Mouse (Mus musculus) megakaryocyte, embryonic 14.5 days (primary cell): ENCODE results near the gene Nfatc2ip. TPM values are rescaled to one million over a fixed set of nuclear protein-coding genes. Genes with fewer than 3 reads are reported as not detected.

ENCODE experiments used
- H3K27me3 ChIP-seq: replicated peaks from 2 replicates; pipeline ENCODE3; 2012; ENCODE audit warnings: inconsistent platforms
- H3K36me3 ChIP-seq: replicated peaks from 2 replicates; pipeline ENCODE3; 2012; ENCODE audit warnings: low read length, inconsistent platforms, mixed read lengths
- H3K4me1 ChIP-seq: 2 replicates; pipeline ENCODE4 v1.6.1; 2012; ENCODE audit warnings: inconsistent platforms
- H3K4me3 ChIP-seq: replicated peaks from 2 replicates; pipeline ENCODE3; 2012; ENCODE audit warnings: moderate library complexity, mild to moderate bottlenecking, inconsistent platforms
- H3K9me3 ChIP-seq: 2 replicates; pipeline ENCODE4 v1.6.1; 2012; ENCODE audit warnings: inconsistent platforms
- FLI1 ChIP-seq: IDR thresholded peaks from 2 replicates; pipeline ENCODE4 v1.6.1; 2012; ENCODE audit warnings: low read length, inconsistent platforms, mixed read lengths
- GATA1 ChIP-seq: IDR thresholded peaks from 3 replicates; pipeline ENCODE4 v1.6.1; 2012; ENCODE audit warnings: mixed read lengths, low read length, inconsistent platforms, borderline replicate concordance
- polyA plus RNA-seq: library from polyadenylated mRNA; stranded (reverse); fragments of >175 nt; gene quantifications from 2 replicates; pipeline ENCODE4 v1.2.3, GENCODE M21; 2012; ENCODE audit warnings: low replicate concordance; ENCODE audit not compliant: insufficient read depth

Gene Nfatc2ip
- polyA plus RNA-seq, 1 experiment: 0.79 TPM

DNA sequence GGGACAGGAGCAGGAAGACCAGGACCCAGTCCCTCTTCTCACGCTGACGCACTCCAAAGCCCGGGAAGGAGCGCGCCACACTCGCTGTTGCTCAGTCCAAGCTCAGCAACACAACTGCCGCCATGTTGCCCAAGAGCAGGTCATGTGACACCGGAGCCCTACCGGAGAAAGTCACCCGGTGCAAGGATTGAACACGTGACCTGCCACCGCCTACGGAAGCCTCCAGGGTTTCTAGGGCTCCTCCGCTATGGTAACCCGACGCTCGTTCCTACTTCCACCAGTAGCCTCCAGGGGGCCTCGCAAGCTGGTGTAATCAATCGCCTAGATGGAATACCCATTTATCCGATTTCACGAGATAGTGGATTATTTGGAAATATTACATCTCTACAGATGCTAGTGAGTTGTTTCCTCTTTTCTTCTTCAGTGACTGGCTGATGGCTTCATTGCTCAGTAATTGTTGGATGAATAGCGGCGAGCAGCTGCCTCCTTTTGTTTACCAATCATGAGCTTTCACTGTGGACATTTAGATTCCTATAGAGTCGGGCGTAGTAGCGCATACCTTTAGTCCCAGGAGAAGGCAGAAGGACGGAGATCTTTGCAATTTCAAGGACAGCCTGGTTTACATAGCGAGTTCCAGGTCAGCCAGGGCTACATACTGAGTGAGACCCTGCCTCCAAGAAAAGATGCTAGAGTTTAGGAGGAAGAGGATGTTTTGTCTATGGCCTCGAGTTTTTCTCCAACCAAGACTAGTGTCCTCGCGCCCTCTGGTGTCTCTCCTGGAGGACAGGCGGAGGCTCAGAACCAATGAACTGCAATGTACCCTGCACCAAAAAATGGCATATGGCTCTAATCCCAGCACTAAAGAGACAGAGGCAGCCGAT is 19.0 kb downstream of the Nfatc2ip start, which contains the start of gene Spns1:
Gene Spns1 (minus strand): TSS at position 173 of the 881 bp plus-strand sequence.
- H3K27me3 ChIP-seq: peaks cover 2% of the 10 kb centered on the region
- H3K36me3 ChIP-seq: peaks cover 49% of the 10 kb centered on the region
- H3K9me3 ChIP-seq: no peaks in the 10 kb centered on the region
- H3K4me3 ChIP-seq: peak within 1 kb of the TSS; percentile 100
- TF ChIP-seq GATA1 (no peak), FLI1 (no peak)
- peaks cover 55% of the 10 kb centered on the region for H3K4me1 ChIP-seq

DNA sequence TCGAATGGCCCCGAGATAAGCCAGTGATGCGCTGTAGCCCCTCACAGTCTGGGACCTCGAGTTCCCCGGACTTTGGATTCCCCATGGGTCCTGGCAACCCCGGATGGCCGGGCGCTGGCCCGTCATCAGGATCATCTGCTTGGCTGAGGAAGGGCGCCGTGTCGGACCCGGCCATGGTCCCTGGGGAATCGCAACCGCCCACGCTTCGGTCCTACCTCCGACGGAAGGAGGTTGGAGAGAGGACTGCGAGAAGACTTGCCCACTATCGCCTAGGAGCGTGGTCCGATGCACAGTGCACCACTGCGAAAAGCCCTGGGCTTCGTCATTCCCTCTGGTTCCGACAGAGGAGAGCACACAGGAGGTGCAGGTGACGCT is 19.6 kb downstream of the Nfatc2ip start:
- peaks cover 2% of the 10 kb centered on the region for H3K27me3 ChIP-seq
- TF ChIP-seq GATA1 (no peak), FLI1 (no peak)
- peak overlapping the region; percentile 100 for H3K4me3 ChIP-seq
- peaks cover 57% of the 10 kb centered on the region for H3K4me1 ChIP-seq
- no peaks in the 10 kb centered on the region for H3K9me3 ChIP-seq
- peaks cover 49% of the 10 kb centered on the region for H3K36me3 ChIP-seq

GRCm38 (mm10) chr7:126375012-126375411 is 21.5 kb downstream of the Nfatc2ip start:
- Histone ChIP-seq H3K4me1 (peaks cover 75% of the 10 kb centered on the region), H3K27me3 (peaks cover 2% of the 10 kb centered on the region), H3K36me3 (peaks cover 64% of the 10 kb centered on the region), H3K4me3 (peak overlapping the region; percentile 100), H3K9me3 (no peaks in the 10 kb centered on the region)
- TF ChIP-seq FLI1: no peak
- no peak for TF ChIP-seq GATA1

DNA sequence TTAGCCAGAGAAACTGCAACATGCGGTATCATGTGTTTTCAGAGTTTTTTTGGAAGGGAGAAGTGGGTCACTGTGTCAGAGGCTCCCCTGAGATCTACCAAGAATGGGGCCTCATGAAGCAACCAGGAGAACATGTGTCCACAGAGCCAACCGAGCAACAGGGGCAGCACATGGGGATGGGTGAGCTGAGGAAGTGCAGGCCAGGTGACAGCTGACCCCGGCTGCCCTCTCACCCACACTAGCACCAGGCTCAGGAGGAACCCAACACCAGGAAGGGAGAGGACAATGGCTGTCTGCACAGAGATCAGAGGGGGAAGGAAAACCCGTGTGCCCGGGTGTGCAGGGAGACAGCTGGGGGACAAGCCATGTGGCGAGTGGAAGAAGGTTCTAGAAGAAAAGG is 22.0 kb downstream of the Nfatc2ip start:
- Histone ChIP-seq H3K27me3 (no peaks in the 10 kb centered on the region), H3K4me1 (peaks cover 80% of the 10 kb centered on the region), H3K9me3 (no peaks in the 10 kb centered on the region), H3K4me3 (peak overlapping the region; percentile 100), H3K36me3 (peaks cover 69% of the 10 kb centered on the region)
- TF ChIP-seq FLI1: no peak
- no peak for TF ChIP-seq GATA1

DNA sequence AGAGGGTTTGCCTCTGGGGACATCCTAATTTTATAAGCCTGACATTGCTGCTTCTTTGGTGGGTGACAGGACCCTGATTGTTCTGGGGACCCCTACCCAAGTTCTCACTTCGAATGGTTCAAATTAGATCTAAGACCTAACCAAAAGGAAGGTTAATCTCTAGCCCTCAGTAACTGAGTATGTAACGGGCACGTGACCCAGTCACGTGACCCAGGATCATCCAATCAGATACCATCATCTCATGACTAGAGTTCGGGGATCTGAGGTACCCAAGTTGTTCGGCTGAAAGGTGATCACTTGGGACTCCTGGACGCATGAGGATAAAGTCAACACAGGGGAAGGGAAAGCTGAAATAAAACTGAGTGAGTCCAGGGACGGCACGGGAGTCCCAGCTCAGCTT is 23.5 kb downstream of the Nfatc2ip start:
- no peak overlapping the region for H3K4me3 ChIP-seq
- H3K36me3 ChIP-seq: peaks cover 83% of the 10 kb centered on the region
- H3K9me3 ChIP-seq: no peaks in the 10 kb centered on the region
- peaks cover 91% of the 10 kb centered on the region for H3K4me1 ChIP-seq
- no peak for TF ChIP-seq FLI1
- TF ChIP-seq GATA1: no peak
- H3K27me3 ChIP-seq: no peaks in the 10 kb centered on the region

GRCm38 (mm10) chr7:126369393-126369792 is 27.1 kb downstream of the Nfatc2ip start, which contains the start of gene Lat:
TSS of gene Lat (minus strand) at chr7:126369570.
- peaks cover 95% of the 10 kb centered on the region for H3K4me1 ChIP-seq
- H3K27me3 ChIP-seq: no peaks in the 10 kb centered on the region
- H3K9me3 ChIP-seq: no peaks in the 10 kb centered on the region
- no peak for TF ChIP-seq FLI1
- no peak for TF ChIP-seq GATA1
- H3K36me3 ChIP-seq: peaks cover 97% of the 10 kb centered on the region
- H3K4me3 ChIP-seq: peak within 1 kb of the TSS; percentile 98

- TF ChIP-seq FLI1: no peak
- no peak for TF ChIP-seq GATA1
- H3K36me3 ChIP-seq: peaks cover 97% of the 10 kb centered on the region
- peak overlapping the region; percentile 98 for H3K4me3 ChIP-seq
These were observed 28.2 kb downstream of the Nfatc2ip start for GRCm38 (mm10) chr7:126368367-126368766.

DNA sequence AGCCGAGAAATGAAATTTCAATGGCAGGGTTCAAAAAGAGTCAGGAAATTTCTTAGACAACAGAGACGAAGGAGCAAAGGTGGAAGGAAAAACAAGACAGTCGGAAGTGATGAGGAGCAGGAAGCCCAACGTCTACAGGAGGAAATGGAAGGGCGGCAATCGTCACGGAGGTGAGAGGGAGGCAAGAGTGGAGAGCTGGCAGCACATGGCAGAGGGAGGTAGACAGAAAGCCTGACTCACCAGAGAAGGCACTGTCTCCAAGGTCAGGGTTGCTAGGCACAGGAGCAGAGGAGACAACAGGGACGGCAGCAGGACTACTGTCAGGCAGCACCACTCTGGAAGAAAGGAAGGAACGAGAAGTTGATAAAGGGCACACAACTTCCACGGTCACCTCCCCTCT is 28.9 kb downstream of the Nfatc2ip start:
- Histone ChIP-seq H3K4me1 (peaks cover 98% of the 10 kb centered on the region), H3K27me3 (no peaks in the 10 kb centered on the region), H3K4me3 (peak overlapping the region; percentile 98), H3K9me3 (no peaks in the 10 kb centered on the region), H3K36me3 (peaks cover 97% of the 10 kb centered on the region)
- no peak for TF ChIP-seq GATA1
- no peak for TF ChIP-seq FLI1

More at GRCm38 (mm10) chr7:126368367-126368766, 28.2 kb downstream of the Nfatc2ip start:
- Histone ChIP-seq H3K27me3 (no peaks in the 10 kb centered on the region), H3K9me3 (no peaks in the 10 kb centered on the region), H3K4me1 (peaks cover 96% of the 10 kb centered on the region)

DNA sequence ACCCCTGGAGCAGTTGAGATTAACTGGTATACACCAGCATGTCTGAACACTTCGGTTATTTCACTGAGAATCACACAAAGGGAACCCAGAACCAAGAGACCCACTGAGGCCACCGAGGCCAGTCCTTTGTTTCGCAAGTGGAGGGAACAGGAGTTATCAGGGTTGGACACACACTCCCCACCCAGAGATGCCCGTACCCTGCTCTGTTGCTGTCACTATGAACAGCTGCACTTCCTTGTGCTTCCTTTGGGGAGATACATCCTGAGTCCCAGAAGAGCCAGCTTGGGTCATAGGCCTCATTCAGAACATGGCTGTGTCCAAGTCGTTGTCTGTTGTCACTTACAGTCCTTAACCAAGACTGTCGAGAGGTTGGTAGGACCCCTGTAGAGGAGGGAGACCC is 33.5 kb downstream of the Nfatc2ip start:
- H3K9me3 ChIP-seq: no peaks in the 10 kb centered on the region
- H3K4me1 ChIP-seq: peaks cover 95% of the 10 kb centered on the region
- H3K4me3 ChIP-seq: no peak overlapping the region
- peaks cover 85% of the 10 kb centered on the region for H3K36me3 ChIP-seq
- H3K27me3 ChIP-seq: no peaks in the 10 kb centered on the region
- no peak for TF ChIP-seq GATA1
- no peak for TF ChIP-seq FLI1

DNA sequence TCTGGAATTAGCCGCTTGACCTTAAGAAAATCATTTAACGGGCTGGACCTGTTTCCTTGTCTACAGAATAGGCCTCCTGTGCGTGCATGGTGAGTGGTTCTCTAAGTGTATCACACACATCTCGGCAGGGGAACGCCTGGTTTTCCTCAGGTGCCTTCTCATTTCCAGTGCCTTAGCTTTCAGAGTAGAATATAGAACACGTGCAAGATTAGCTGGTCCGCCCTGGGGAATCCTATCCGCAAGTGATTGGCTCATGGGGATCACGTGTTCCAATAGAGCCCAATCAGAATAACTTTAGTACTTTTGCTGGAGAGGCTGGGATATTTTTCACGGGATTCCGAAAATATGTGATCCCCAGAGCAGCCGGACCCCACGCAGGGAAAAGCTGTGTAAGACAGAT is 37.5 kb downstream of the Nfatc2ip start:
- Histone ChIP-seq H3K27me3 (no peaks in the 10 kb centered on the region), H3K36me3 (peaks cover 47% of the 10 kb centered on the region), H3K4me1 (peaks cover 96% of the 10 kb centered on the region), H3K4me3 (no peak overlapping the region), H3K9me3 (no peaks in the 10 kb centered on the region)
- TF ChIP-seq GATA1 (no peak), FLI1 (no peak)
